23 mouse cellular contexts compared by ENCODE assay signal in genomic region chr1:92686994-92687393, GRCm38 (mm10). TPM values are rescaled to one million over a fixed set of nuclear protein-coding genes. Genes with fewer than 3 reads are reported as not detected.
DNase-seq lines count a peak whose midpoint lies in the region; ATAC-seq lines count a peak whose summit lies in the region.
"Had no signal": no experiment of that assay in that cellular context is flagged by ENCODE, and none has a peak within 500 bp of the region (broad histone marks: within the 10 kb centered on the region; RNA-seq: fewer than 3 reads in every experiment).

No protein-coding gene starts in this region.

- peak overlapping the region; percentile 21; the same call in 1 of the 2 replicates for H3K4me2 ChIP-seq in limb, embryonic 12.5 days
- H3K4me2 ChIP-seq: embryonic facial prominence, embryonic 15.5 days; heart, embryonic 11.5 days; liver, embryonic 13.5 days; lung, embryonic 14.5 days; midbrain, embryonic 12.5 days; neural tube, embryonic 13.5 days had no signal

- H3K27ac ChIP-seq in limb, embryonic 12.5 days: no peak overlapping the region
- H3K27ac ChIP-seq: embryonic facial prominence, embryonic 15.5 days; gastrocnemius, adult 2 months; liver, embryonic 13.5 days; midbrain, embryonic 12.5 days; neural tube, embryonic 13.5 days had no signal

- WGBS in limb, embryonic 12.5 days: 20% methylated on average over 8 of the region's 8 CpGs

- no peaks in the 10 kb centered on the region for H3K9me3 ChIP-seq in limb, embryonic 12.5 days
- H3K9me3 ChIP-seq: embryonic facial prominence, embryonic 15.5 days; liver, embryonic 13.5 days; midbrain, embryonic 12.5 days; neural tube, embryonic 13.5 days had no signal

- H3K36me3 ChIP-seq in limb, embryonic 12.5 days: no peaks in the 10 kb centered on the region
- H3K36me3 ChIP-seq: embryonic facial prominence, embryonic 15.5 days; liver, embryonic 13.5 days; midbrain, embryonic 12.5 days; neural tube, embryonic 13.5 days had no signal

- H3K27me3 ChIP-seq in limb, embryonic 12.5 days: no peaks in the 10 kb centered on the region; the same call in 1 of the 2 replicates
- H3K27me3 ChIP-seq: embryonic facial prominence, embryonic 15.5 days; liver, embryonic 13.5 days had no signal

- H3K9ac ChIP-seq in limb, embryonic 12.5 days (replicated peaks): no peak overlapping the region
- H3K9ac ChIP-seq: embryonic facial prominence, embryonic 15.5 days; forebrain, postnatal 0 days; liver, embryonic 13.5 days; lung, embryonic 14.5 days; midbrain, embryonic 12.5 days; neural tube, embryonic 13.5 days had no signal

- peak; percentile 57; the same call in 1 of the 2 replicates for ATAC-seq in limb, embryonic 12.5 days (ENCODE audit: insufficient number of reproducible peaks, insufficient read depth, low FRiP score, low TSS enrichment, low read depth)
- ATAC-seq: activated CD4-positive, CD25-positive, alpha-beta regulatory T cell, adult 4 months; forebrain, postnatal 0 days had no signal

- H3K4me3 ChIP-seq in limb, embryonic 12.5 days (replicated peaks): no peak overlapping the region
- H3K4me3 ChIP-seq: embryonic facial prominence, embryonic 15.5 days; gastrocnemius, adult 2 months; liver, embryonic 13.5 days; midbrain, embryonic 12.5 days; neural tube, embryonic 13.5 days had no signal

- H3K4me1 ChIP-seq in limb, embryonic 12.5 days (replicated peaks): peaks cover 17% of the 10 kb centered on the region
- H3K4me1 ChIP-seq: embryonic facial prominence, embryonic 15.5 days; liver, embryonic 13.5 days; midbrain, embryonic 12.5 days had no signal

- DNase-seq in kidney, postnatal 4 days: peak; percentile 49 to 67
- no peak for DNase-seq in kidney, adult 11 months
- DNase-seq in NIH3T3 (ENCODE audit: low read depth): peak; percentile 50
- peak; percentile 24 for DNase-seq in embryo, embryonic 10.5 days (ENCODE audit: low spot score)
- DNase-seq in thymus, postnatal 4 days: no peak
- no peak for DNase-seq in right cerebral cortex, postnatal 10 days (ENCODE audit: low spot score in 2 of 2)
- DNase-seq: adrenal gland, postnatal 14 days; cerebellum, adult 11 months; cerebellum, postnatal 14 days; forebrain, postnatal 0 days; gastrocnemius, adult 2 months; heart, postnatal 10 days; kidney, adult 2 months; liver, embryonic 13.5 days; lung, embryonic 14.5 days; lung, postnatal 4 days; right cerebral cortex, postnatal 4 days had no signal

RNA-seq across cellular contexts. Expression of gene Otos, which starts 38.4 kb away (rescaled TPM):
- not detected in 2 replicates for polyA plus RNA-seq in limb, embryonic 12.5 days (2016; fragmentation: Nextera tagmentation; extraction: Ambion mirVana)
- polyA plus RNA-seq: heart, embryonic 11.5 days; liver, embryonic 13.5 days; lung, embryonic 14.5 days; midbrain, embryonic 12.5 days; neural tube, embryonic 13.5 days had no signal

RNA-seq across cellular contexts. Expression of gene Cops9, which starts 45.2 kb away (rescaled TPM):
- 362 and 363 TPM in 2 replicates for polyA plus RNA-seq in limb, embryonic 12.5 days (2016; fragmentation: Nextera tagmentation; extraction: Ambion mirVana)

Comparison
In these comparisons a context has a peak if more than half of its experiments do, and no peak if none do; other contexts are left out.
1. DNase-seq: peak in kidney, postnatal 4 days (2 of 2), NIH3T3 (single experiment) and embryo, embryonic 10.5 days (single experiment); none in kidney, adult 11 months (single experiment), thymus, postnatal 4 days (single experiment) and right cerebral cortex, postnatal 10 days (0 of 2).